Mouse (Mus musculus) olfactory bulb, adult 2 months (tissue): ENCODE measurements around the gene Gm5868.

ENCODE experiments used
- CTCF ChIP-seq: fragments of 200-500 bp; IDR thresholded peaks from 2 replicates; pipeline ENCODE4 v1.5.1; 2012; ENCODE audit warnings: low read depth, mild to moderate bottlenecking, low read length, moderate library complexity; ENCODE audit not compliant: insufficient read depth
- POLR2A ChIP-seq: fragments of 200-500 bp; IDR thresholded peaks from 2 replicates; pipeline ENCODE4 v1.6.1; 2012; ENCODE audit warnings: mild to moderate bottlenecking, low read depth, low read length, moderate library complexity; ENCODE audit not compliant: insufficient read depth

GRCm38 (mm10) chr5:72621022-72621421 lies 33.7 kb upstream of the Gm5868 start:
- TF ChIP-seq POLR2A (no peak), CTCF (no peak)
